Mouse (Mus musculus) CD4-positive helper T cell, adult 2 months (primary cell): ENCODE data around the gene Usp29.
"Not testable (repeated sequence)": the region's sequence is repeated elsewhere in the genome, so short reads cannot be mapped to it uniquely, and the experiment has no call there.

Source experiments
- DNase-seq: peaks from one replicate; pipeline ENCODE4 v3.0.0-alpha.2; 2012; ENCODE audit warnings: low read depth, missing footprints, low spot score

Usp29 gene

DNA sequence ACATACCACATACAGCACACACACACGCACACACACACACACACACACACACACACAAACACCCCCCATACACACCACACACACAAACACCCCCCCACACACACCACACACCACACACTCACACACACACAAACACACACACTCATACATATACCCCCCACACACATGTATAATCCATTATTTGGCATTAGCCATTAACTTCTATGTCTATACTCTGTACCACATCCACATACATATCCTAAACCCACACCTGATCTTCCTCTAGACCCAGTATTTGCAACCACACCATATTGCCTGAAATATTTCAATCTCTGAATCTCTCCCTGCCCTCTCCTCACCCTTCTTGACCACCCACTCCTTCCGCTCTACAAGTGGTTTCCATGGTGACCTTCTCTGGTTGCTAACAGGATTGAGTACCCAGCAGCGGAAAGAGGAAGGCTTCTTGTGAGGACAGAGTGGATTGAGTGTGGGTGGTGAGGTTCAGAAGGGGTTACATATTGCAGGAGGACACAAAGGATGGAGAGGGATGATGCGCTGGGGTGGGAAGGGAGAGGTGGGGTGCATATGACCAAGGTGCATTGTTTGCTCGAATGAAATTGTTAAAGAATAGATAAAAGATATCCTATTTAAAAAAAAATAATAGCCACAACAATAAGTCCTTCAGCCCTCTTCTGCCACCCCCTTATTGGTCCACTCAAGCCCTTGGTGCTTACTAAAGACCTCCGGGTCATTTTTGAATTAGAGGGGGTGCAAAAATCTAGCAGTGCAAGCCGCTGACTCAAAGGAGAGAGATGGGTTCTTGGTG lies 195.8 kb downstream of the Usp29 start:
- DNase-seq, result no peak

DNA sequence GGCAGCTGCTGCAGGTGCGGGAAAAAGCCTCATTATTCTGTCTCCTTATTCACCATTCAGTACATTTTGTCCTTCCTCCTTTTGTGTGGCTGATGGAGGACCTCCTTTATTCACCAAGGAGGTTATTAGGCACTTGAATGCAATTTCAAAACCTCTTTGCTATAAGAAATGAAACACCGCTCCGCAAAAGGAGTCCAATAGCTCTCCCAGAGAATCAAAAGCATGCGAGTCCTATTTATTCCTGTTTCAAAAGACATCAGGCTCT lies 196.3 kb downstream of the Usp29 start:
- DNase-seq, result no peak

DNA sequence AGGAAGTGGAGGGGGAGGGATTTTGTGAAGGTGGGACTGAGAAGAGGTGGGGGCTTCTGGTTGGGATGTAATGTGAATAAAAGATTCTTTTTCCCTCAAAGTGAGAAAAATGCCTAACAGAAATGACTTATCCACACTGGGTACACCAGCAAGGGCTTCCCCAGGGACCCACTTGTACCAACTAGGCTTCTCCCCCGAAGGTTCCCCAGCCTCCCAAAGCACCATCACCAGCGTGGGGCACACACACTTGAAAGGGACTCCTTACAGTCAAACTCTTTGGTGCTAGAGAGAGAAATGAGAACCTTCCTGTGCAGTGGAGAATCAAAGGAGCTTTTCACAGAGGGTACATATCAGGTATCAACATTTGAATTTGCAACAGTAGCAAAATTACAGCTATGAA lies 198.9 kb downstream of the Usp29 start:
- DNase-seq, result no peak

DNA sequence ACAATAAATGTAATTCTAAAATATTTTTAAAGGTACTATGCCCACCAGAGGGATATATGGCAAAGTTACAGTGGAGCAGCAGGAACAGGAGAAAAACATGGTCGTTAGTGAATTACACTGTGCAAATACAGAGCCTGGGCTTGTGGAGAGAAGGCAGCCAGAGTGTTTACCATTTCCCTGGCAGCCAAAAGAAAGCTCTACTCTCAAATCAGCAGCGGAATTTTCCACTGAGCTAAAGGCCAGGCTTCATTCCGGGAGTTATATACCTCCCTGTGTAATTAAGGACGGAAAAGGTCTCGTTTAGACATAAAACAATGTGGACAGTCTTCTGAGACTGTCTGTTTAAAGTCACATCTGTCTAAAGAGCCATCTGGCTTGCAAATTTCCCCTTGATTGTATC lies 204.4 kb downstream of the Usp29 start:
- no peak for DNase-seq

DNA sequence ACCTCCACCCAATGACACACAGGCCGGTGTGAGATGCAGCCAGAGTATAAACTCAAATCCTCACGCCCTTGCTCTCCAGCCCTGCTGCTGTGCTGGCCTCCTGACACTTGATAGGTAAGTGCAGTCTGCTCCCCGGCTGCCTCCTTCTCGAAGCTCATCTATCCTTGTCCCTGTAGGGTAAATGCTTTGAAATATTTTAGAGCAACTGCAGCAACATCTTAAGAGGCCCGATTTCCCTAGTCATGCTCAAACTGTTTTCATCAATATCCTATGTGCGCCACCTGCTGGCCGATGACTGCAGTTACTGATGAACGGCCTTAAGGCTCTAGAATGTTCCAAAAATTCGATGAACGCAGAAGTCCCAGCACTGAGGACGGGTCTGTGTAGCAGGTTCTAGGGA lies 206.7 kb downstream of the Usp29 start:
- peak; percentile 64 for DNase-seq

DNA sequence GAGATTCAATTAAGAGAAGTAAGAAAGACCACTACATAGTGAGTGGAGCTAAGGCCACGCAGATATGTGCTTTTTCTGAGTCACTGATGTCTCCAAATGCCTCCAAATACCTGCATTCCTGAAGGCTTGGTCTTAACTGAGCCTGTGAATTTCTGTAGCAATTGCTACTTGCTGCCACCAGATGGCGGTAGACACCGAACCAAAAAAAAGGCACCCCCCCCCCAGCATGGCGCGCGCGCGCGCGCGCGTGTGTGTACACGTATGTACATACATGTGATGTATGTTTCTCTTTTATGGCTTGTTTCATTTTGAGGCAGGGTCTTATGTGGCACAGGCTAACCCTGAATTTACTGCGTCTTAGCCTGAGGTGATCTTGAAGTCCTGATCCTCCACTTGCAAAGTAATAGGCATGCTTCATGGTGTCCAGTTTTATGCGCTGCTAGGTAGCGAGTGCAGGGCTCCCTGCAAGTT lies 210.4 kb downstream of the Usp29 start:
- peak; percentile 68 for DNase-seq

DNA sequence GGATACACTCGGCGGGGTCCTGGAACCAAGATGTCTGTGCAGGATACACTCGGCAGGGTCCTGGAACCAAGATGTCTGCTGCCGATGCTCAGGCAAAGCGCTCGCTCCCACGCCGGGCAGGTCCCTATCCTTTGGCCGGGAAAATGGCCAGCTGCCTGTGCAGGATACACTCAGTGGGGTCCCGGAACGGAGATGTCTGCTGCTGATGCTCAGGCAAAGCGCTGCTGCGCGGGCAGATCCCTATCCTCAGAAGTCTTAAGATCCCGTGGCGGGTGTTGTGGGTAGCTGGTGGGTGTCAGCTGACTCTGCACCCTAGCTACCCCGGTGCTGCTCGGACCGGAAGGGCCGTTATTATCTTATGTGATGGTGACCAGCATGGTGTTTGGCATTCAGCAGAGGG lies 217.7 kb downstream of the Usp29 start:
- not testable (repeated sequence) for DNase-seq

DNA sequence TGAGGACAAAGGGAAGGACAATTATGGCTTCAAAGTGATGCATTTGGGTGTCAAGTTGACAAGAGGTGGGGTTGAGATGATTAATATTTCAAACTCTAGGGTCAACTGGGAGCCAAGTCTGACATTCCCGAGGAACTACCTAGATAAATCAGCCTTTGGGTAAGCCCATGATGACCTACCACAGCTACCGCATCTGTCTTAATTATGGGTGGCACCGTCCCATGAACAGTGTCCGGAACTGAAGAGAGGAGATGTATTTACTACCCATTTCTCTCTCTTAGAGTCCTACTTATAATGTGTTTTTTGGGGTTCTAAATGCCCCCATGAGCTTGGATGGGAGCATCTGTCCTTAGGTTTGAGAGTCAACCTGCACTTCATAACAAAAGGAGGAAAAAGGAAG lies 226.2 kb downstream of the Usp29 start:
- no peak for DNase-seq

DNA sequence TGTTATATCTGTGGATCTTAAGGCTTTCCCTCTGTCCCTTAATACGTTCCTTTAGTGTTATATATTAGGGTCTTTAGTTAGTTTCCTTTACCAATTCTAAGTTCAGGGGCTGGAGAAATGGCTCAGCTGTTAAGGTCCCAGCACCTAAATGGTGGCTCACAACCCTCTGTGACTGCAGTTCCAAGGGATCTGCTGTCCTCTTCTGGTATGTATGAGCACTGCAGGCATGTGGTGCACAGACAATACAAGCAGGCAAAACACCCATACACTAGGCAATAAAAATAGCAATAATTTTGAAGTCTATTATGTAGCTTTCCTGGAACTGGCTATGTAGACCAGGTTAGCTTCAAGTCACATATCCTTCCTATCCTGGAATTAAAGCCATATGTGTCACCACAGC lies 228.2 kb downstream of the Usp29 start:
- DNase-seq, result no peak

DNA sequence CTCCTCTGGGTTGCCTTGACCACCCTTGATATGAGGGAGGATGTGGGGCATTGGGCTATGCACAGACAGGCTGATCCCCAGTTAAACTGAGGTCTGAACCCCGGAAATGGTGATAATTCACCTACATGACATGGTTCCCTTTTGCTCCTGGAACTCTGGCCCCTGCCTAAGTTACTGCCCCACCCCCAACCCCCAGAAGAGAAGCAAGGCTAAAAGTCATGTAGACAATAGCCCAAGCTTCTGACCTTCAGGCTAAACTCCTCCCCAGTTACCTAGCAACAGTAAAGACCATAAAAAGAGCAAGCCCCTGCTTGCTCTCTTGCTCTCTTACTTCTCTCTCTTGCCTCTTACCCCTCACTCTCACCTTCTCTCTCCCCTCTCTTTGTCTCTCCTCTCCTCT lies 243.2 kb downstream of the Usp29 start:
- no peak for DNase-seq

DNA sequence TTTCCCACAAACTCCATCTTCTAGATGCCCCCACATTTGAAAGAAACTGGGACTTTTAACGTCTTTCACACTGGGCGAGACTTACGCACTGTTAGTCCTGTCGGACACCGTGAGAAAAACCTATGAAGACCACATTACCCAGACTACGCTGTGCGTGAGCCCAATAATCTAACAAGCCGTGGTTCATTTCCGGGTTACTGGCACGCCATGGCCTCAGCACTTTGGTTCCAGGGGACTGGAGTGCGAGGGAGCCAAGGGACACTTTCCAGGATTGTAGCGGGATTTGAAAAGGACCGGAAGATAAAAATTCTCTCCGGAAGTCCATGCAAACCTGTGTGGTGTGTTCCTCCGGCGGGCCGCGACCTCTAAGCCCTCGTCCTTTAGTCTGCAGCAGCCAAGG lies 246.5 kb downstream of the Usp29 start:
- DNase-seq, result no peak

DNA sequence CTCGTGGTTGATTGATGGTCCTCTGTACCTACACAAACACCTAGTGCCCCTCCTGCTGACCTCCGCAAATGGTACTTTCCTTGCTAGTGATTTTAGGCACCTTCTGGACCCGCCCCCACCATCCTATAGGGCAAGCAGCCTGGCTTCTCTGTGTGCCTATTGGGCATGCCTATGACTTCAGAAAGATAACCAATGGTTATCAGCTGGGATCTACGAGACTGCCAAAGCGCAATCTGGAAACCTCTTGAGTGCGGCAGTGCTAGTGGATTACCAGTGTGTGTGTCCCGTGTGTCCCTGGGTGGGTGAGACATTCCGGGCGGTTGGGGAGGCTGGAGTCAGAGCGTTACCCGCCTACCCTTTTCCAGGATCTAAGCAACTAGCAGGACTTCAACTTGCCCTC lies 264.9 kb downstream of the Usp29 start, which contains the start of gene Aurkc:
Gene Aurkc (plus strand): TSS at position 50 of the 400 bp plus-strand sequence.
- DNase-seq, result not testable (repeated sequence)

DNA sequence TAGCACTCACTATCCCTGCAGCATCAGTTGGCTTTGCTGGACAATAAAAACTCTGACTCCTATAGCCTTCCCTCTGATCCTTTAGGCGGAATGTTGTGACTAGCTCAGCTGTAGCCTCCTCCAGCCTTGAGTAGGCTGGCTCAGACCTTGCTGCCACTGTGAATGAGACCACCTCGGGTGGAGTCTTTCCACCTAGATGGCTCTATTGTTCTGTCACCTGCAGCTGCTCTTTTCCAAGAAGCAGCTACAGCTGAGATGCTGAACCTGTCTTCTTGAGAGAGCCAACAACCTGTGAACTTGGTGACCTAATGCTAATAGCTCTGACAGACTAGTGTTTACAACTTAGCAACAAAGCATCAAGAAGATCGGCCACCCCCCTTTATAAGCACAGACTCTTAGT lies 268.5 kb downstream of the Usp29 start:
- not testable (repeated sequence) for DNase-seq

DNA sequence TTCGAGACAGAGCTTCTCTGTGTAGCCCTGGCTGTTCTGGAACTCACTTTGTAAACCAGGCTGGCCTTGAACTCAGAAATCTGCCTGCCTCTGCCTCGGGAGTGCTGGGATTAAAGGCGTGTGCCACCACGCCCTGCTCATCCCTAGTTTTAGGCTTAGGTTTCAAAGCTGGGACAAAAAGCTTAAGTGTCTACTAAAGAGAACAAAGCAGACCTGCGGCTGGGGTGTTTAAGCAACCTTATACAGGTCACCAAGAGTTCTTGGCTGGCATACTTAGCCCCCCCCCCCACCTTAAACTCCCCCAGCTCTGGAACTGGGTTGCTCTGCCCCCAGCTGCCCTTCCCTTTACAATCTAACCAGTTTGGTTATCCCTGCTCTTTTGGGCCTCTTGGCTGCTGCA lies 275.1 kb downstream of the Usp29 start:
- DNase-seq, result not testable (repeated sequence)
